Mouse (Mus musculus) skeletal muscle tissue, adult 2 months (tissue): ENCODE measurements around the gene Cdkn2c.
"Not testable (repeated sequence)": the region's sequence is repeated elsewhere in the genome, so short reads cannot be mapped to it uniquely, and the experiment has no call there.

Experiments used
- DNase-seq: peaks from one replicate; pipeline ENCODE4 v3.0.0-alpha.2; 2012; ENCODE audit warnings: low read depth, low spot score

Cdkn2c gene

DNA sequence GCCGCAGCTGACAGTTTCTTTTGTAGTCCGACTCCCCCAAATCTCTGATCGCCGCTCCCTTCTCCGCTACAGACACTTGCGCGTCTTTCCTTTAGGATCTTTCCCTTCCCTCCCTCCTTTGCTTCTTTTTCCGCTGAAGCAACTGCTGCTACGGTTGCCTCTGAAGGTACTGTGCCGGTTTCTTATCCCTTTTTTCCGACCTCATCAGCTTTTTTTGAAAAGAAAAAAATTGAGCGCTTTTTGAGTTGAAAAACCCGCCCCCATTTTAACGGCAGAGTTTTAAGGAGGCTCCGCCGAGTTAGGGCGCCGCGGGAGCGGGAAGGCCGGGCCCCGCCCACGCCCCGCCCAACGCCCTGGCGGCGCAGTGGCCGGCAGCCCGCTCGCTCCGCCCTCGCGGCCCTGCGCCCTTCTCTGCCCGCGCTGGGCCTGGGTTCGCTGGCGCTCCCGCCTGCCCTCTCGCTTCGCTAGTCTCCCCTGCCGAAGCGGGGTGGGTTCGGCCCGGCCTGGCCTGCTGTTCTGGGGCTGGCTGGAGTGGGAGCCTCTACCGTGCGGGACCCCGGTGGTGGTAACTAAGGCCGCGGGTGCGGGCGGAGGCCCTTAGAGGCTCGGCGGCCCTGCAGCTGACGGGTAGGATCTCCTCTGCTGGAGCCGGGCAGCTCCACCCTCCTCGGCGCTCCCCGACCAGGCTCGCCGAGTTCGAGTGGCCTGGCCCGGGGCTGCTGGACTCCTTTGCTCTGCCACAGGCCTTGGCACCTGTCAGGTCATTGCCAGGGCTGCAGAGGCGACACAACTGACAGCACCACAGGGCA is at the start of gene Cdkn2c:
Cdkn2c (minus strand) TSS at position 729 of the 809 bp plus-strand sequence.
- DNase-seq = peak; percentile 72

DNA sequence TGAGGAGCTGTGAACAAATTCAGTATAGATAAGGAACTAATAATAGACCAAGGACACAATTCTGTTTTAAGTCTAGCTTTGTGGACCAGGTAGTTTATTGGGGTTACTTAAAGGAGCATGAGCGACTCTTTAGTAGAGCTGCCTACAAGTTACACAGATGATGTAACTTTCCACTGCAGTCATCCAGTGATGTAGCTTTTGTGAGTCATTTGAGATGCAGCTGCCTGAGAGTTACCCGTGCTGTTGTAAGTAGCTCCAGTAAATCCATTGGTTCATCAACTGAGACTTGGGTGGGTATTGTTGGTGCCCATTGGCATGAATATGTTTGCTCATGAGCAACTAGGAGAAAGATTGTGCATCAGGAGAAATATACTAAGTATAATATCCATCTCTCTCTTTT is 38.4 kb upstream of the Cdkn2c start:
- DNase-seq = no peak

DNA sequence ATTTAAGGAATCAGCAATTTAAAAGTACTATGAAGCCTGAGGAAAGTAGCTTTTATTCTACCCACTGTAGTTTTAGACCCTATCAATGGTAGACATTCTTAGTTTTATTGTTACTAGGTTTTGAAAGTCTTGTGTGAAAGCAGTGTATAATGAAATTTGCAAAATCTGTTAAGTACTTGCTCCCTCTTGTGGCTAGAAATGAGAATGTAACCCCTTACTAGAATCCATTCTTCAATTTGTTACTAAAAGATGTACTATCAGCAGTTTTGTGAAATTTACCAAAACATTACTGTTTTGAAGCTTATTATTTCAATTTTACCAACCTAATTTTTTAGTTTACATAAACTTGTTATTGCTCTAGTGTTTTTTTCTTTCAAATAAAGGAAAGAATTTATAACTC is 36.6 kb upstream of the Cdkn2c start:
- DNase-seq = peak; percentile 23

DNA sequence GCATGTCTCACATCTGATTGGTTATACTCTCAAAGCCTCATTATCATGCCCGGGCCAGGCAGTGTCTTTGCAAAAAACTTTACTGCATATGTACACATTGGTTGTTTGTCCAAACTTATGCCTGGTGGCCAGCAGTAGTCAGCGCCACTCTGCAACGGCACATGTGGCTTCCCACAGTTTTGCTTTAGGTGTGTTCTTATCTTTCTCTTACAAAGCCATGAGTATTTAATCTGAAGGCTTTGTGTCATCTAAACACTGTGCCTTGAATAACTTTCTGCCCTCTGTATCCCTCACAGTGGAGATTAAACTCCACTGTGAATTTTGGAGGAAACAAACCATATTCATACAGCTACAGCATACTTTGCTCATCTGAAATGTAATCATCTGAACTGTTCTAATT is 33.7 kb upstream of the Cdkn2c start:
- not testable (repeated sequence) for DNase-seq

DNA sequence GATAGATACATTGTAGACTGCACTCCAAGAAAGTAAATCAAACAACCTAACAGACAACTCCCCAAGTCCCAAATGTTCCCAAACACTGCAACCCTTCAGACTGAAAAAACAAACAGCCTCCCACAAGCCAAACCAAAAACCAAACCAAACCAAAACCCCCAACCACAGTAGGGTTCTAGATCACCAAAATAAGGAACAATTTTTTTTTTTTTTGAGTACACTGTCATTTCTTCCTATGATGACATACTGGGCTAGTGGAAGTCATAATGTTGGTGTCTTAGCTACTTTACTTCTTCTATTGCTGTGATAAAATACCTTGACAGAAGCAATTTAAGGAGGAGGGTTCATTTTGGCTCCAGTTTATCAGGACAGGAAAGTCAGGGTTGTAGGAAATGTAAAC is 25.7 kb upstream of the Cdkn2c start:
- no peak for DNase-seq

DNA sequence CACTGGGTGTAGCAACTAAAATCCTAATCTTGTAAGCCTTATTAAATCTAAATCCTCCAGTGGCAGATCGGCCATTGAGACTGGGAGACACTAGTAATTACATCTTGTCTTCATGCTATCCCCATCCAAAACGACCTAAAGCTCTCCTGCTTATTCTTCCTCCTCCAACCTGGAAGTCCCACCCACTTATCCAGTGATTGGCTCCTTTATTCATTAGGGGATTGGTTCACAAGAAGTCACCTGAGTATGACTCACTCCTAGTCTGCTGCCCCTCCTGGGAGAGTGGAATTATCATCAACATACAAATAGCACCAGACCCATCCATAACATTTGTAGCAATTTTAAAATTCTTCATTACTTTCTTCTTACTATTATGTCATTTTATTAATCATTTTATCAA is 16.6 kb upstream of the Cdkn2c start:
- DNase-seq = no peak

DNA sequence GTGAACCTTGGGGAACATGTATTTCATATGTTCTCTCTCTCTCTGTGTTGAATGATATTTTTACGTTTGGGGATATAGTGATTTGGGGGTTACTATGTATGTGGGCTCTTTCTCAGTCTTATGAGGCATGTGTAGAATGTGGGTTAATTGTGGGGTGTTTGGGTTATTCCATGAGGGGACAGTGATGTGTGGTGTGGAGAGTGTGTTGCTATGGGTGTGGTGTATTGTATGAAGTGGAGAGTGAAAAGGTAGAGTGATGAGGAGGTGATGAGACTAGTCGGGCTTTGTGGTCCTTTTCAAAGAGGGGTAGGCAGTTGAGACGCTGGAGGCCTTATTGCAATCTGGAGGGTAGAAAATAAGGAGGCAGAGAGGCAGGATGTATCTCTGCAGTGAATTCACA is 10.2 kb upstream of the Cdkn2c start:
- DNase-seq = no peak

DNA sequence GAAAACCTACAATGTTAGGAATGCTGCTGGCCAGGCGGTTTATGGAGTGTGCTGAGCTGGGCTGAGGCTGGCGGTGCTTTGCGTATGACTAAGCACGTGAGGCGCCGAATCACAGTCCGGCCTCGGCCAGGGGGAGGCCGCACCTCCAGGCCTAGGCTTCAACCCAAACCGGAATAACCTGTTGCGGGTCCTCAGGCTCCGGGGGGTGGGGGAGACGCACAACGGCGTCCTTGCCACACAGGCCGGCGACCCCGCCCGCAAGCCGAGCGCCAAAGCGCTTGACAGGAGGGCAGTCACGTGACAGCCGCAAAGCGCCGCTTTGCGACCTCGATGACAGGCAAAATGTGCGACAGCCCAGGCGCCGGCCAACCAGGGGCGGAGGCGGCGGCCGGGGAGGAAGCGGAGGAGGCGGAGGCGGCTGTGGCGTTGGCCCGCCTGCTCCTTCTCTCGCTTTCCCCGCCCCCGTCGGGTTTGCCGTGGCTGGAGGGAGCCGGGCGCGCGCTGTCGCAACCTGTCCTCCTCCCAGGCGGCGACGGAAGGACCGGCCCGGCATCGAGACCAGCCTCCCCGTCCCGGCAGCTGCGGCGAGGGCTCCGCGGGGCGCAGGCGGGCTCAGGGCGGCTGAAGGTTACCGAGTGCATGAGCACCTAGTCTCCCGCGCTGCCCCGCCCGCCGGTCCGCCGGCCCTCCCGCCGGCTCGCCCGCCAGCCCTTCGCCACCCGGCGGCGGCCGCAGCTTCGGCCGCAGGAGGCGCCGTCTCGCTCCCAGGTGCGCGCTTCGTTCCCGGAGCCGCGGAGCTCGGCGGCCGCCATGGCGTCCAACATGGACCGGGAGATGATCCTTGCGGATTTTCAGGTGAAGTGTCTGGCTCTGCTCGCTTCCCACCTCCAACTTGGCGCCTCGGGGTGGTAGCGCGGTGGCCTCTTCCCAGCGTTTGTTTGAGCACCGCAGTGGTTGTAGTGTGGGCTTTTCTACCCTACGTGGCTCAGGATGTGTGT is 9.5 kb upstream of the Cdkn2c start, which contains the start of gene Faf1:
Faf1 (plus strand) TSS at position 371 of the 998 bp plus-strand sequence.
- peak; percentile 98 for DNase-seq

DNA sequence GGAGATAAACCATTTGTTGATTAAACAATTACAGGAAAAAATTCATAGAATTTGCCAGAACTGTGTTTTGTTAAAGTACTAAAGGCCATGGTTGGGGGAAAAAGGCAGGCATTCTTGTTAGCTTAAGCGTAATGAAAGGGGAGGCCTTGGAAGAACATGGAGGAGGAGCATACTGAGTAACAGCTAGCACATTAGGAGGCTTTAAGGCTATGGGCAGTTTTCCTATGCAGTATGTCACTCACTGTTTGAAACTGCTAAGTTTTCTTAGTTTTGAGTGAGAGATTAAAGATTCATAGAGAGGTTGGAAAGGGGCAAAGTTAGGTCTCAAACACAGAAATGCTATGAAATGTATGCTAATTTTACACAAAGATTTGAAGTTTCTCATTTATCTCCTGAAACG is 7.1 kb upstream of the Cdkn2c start:
- no peak for DNase-seq

DNA sequence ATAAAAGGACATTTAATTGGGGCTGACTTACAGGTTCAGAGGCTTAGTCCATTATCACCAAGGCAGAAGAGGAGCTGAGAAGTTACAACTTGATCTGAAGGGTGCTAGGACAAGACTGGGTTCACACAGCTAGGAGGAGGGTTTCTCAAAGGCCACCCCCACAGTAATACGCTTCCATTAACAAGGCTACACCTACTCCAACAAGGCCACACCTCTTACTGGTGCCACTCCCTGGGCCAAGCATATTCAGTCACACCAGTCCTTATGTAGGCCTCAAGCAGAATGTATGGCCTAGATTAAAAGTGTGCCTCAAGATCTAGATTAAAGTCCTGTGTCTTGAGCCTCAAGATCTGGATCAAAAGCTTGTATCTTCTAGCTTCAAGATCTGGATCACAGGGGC is 5.0 kb upstream of the Cdkn2c start:
- DNase-seq = no peak

DNA sequence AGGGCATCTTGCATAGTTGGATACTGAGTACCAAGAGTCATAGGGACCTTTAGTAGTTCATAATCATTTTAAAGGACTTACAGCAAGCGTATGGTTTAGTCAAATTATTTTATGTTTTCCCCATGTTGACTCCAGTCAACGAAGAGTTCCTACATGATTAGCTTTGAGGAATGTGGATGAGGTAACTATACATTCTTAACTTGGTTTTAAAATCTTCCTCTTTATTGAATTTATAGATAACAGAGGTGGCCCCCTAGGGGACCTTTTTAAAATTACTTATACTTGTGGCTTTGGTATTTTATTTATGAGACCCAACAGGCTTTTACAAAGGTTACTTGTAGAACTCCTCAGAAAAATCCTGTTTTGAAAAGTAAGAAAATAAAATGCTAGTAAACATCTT is 3.2 kb upstream of the Cdkn2c start:
- DNase-seq = no peak

DNA sequence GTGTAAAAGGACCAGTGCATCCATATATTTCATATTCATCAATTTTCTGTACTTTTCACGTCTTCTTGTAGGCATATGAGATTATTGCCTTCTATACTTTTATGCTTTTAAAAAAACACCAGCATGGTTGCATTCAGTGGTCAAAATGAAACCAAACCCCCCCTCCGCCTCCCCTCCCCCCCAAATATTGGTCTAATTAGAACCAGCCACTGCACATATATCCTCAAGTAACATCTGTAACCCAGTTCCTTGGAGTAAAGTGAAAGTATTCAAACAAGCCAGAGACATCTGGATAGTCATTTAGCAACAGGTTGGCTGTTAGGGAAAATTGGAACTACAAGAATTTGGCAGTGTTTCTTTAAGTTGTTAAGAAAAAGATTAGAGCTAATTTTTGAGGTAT is 529 bp upstream of the Cdkn2c start:
- no peak for DNase-seq

DNA sequence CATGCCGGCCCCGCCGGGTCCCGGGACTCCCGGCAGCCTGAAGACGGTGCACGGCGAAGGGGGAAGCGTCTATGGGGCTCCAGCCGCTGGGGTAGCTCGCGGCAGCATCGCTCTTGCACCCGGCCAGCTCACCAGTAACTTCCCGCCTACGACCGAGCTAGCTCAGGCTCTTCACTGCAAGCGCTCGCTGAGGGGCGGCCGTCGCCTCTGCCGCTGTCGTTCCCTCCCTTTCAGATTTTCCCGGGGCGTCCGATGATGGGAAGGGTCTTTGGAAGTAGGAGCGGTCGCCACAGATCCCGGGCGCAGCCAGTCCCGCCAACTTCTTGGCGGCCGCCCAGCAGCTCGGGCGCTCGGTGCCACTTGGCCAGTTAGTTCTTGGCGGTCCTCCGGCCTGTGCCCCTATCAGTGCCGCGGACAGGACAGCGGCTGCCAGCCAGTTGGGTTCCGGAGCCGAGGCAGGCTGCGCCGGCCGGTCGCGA is 968 bp downstream of the Cdkn2c start:
- DNase-seq = peak; percentile 53

DNA sequence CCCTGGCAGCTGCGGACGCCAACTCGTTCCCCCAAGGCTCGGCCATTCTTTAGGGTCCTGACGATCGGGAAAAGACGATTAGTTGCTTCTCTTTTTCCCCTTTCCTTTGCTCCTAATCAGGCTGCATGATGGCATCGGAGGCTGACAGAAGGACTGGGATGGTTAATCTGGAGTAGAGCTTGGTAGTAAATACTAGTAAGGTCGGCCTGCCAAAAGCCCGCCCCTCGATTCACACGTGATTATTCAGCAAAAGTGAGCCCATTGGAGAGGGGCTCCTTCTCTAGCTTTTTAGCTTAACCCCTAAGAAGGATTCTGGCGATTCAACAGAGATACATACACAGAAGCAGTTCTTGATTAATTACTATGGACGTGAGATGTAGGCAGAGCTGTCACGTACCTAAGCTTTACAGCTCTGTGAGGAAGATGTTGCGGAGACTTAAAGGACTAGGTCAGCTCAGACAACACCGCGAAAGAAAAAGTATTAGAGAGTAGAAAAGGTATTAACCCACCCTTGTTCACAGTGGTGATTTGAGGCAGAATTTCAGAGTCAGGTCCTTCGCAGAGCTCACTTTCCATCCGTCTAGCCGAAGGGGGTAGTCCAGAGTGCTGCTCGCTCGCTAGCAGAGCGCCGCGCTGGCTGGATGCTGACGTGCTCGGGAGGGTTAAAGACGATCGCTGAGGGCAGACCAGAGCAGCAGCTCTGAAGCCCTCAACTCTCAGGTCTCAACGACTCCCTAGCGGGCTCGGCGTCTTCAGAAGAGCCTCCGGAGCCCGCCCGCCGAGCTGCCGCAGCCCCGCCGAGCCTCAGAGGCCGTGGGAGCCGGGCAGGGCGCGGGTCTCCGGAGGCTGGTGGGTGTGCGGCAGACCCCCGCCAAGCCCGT is 1.6 kb downstream of the Cdkn2c start:
- DNase-seq = peak; percentile 59

DNA sequence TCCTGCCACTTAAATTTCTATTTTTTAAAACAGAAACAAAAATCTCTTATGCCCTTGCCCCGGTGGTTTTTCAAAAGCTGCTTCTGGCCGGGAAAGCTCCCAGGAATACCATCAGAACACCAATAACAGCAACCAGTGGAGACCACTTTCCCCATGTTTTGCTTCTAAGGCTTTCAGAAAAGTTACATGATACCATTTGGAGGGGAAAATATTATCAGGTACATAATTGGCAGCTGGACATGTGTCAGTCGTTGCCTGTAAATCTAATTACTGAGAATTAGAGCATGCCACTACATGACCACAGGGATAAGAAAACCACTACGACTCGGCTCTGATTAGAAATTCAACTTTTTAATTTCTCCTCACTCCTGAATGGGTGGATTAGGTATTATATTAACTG is 2.9 kb downstream of the Cdkn2c start:
- DNase-seq = no peak

DNA sequence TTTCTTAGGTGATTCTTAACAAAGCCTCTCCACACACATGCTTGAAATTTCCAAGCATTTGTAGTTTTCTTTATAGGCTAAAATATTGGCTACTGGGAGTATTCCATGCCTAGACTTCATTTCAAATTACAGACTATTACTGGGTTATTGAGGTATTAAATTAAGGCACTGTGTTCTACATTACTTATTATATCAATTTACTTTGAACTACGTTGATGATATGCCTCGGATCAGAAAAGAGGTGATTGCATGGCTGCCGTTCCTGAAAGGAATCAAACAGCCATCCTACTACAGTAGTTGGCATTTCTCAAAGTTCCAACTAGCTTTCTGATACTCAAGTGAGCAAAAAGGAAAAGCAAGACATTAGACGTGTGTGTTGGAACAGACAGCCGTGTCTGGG is 4.7 kb downstream of the Cdkn2c start:
- DNase-seq = no peak

DNA sequence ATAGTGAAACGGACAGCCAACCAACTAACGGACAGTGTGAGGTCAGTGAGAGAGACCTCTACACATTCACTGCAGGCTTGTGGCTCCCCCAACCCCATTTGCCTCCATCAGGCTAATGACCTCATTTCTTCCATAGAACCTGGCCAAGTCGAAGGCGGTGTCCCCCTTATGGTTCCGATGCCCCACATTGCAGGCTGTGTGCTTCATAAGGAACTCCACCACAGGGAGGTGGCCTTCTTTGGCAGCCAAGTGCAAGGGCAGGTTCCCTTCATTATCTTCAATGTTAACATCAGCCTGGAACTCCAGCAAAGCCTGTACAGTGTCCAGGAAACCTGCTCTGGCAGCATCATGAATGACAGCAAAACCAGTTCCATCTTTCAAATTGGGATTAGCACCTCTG is 5.8 kb downstream of the Cdkn2c start:
- DNase-seq = no peak

DNA sequence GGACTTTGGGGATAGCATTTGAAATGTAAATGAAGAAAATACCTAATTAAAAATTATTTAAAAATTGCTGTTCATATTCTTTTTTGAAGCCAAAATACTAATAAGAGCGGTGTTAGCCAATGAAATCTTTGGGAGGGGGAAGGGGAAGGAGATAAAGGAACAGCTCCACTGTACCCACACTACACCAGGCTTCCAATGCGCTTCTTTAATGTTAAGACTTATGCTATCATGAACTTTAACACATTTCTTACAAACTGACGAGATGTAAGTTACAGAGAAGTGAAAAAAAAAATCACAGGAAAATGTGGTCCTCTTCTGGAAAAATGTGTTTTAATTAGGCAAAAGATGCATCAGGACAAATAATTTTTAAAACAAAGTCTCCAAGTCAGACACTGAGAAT is 6.4 kb downstream of the Cdkn2c start:
- no peak for DNase-seq

DNA sequence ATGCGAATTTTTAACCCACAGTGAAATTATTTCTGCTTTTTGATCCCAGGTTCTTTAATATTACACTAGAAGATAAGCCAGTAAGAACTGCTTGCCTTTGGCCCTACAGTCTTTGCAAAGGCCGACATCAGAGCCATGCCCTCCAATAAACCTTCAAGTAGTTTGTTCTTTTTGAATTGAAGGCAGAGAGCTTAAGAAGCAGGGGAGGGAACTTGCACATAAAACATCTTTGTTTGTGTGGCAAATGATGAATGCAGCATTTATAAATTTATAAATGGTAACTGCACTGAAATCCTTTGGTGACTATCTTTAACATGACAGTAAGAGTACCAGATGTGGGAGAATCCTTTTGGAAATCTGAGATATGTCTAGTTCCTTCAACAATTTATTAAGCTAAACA is 7.4 kb downstream of the Cdkn2c start:
- DNase-seq = no peak

DNA sequence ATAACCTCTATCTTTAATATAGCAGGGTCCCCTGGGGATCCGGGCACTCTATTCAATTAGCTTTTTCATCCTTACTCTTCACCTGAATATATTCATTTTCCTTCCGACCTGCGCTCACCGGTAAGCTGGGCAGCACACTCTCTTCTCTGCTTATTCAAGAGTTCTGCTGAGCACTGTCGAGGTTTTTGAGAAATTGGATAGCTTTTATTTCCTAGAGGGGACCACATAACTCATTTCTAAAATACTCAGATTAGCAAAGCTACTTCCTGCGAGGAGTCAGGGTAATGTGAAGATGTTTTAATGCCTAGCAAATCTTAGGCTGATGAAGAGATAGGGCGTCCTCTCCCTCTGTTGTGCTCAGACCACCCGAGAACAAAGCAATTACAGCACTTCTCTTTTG is 8.2 kb downstream of the Cdkn2c start:
- DNase-seq = no peak

DNA sequence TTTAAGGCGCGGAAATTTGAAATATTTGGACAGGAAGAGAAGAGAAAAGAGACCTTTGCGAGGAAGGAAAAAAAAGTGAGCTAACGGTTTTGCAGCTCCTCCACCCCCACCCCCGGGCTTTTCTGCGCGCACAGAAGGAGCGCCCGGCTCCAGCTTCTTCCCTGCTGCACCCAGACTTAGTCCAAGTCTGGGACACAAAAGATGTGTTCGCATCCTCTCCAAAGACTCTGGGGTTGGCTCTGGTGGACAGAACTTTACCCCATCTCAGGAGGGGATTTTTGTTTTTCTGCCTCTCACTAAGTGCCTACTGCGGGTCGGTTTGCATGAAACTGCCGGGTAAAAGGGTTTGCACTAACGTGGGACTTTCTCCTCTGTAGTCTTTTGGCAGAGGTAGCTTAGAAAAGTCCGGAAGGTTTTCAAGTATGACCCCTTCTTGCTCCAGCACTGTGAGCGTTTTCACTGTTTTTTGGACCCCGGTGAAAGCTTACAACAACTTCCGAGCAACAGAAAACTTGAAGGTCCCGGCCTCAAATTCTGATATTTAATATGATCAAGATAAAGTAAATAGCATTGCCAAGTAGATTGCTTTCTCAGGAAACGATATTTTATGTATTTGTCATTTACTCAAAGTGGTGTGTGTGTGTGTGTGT is 9.0 kb downstream of the Cdkn2c start:
- DNase-seq = no peak
